In genomic region chr6:6488191-6488590, GRCm38 (mm10) we compare ENCODE assay signal across 21 mouse cellular contexts.
DNase-seq lines count a peak whose midpoint lies in the region; ATAC-seq and TF ChIP-seq lines count a peak whose summit lies in the region.
"Had no signal": no experiment of that assay in that cellular context is flagged by ENCODE, and none has a peak within 500 bp of the region (broad histone marks: within the 10 kb centered on the region; RNA-seq: fewer than 3 reads in every experiment).

No protein-coding gene starts in this region.

- intact Hi-C loops in left cerebral cortex, postnatal 25 days (cut with DNase I), result loop anchor here (5.0 kb wide), 1 partner anchor 176 kb away; no protein-coding TSS in a partner anchor

- no peak for TF ChIP-seq POLR2A in kidney, adult 2 months (IDR thresholded peaks at IDR 0.05; ENCODE audit: low read depth, low read length)

- no peak overlapping the region for H3K4me3 ChIP-seq in kidney, adult 2 months (ENCODE audit: insufficient read depth, low read depth, low read length)
- H3K4me3 ChIP-seq: forebrain, embryonic 13.5 days; heart, adult 2 months; hindbrain, embryonic 10.5 days; liver, embryonic 15.5 days; neural tube, embryonic 12.5 days had no signal

- WGBS in kidney, adult 2 months, result 86% methylated on average over 4 of the region's 4 CpGs

- no peak for ATAC-seq in erythroblast, adult 5-6 weeks (replicated peaks; ENCODE audit: low FRiP score, poor library complexity, severe bottlenecking)
- ATAC-seq: CD4-positive, CD25-positive, alpha-beta regulatory T cell, adult 4 months; forebrain, embryonic 13.5 days had no signal

- no peak overlapping the region for H3K27ac ChIP-seq in kidney, adult 2 months (ENCODE audit: insufficient read depth, low read depth, low read length)
- H3K27ac ChIP-seq: forebrain, embryonic 13.5 days; heart, adult 2 months; hindbrain, embryonic 10.5 days; liver, embryonic 15.5 days; neural tube, embryonic 12.5 days had no signal

- TF ChIP-seq CTCF in kidney, adult 2 months (conservative IDR thresholded peaks at IDR 0.05; ENCODE audit: insufficient read depth, insufficient read length, low read depth, low read length), result no peak

- no peaks in the 10 kb centered on the region for H3K4me1 ChIP-seq in kidney, adult 2 months (ENCODE audit: control insufficient read depth, insufficient read depth, low read length)
- H3K4me1 ChIP-seq: forebrain, embryonic 13.5 days; hindbrain, embryonic 10.5 days; liver, embryonic 15.5 days; neural tube, embryonic 12.5 days had no signal

- peak; percentile 53 to 57 for DNase-seq in right cerebral cortex, adult 2 months (ENCODE audit: low spot score in 2 of 2)
- no peak for DNase-seq in right cerebral cortex, postnatal 14 days
- DNase-seq in layer of hippocampus, adult 9-10 months (ENCODE audit: low spot score), result peak; percentile 6
- peak; percentile 21 to 84 for DNase-seq in left cerebral cortex, postnatal 25 days (ENCODE audit: low spot score in 2 of 2)
- DNase-seq in kidney, adult 2 months, result no peak
- no peak for DNase-seq in gastrocnemius, postnatal 10 days
- DNase-seq: cerebellum, adult 11 months; cerebellum, postnatal 14 days; gastrocnemius, postnatal 14 days; heart, adult 2 months; kidney, adult 18-20 months; kidney, postnatal 25 days; lung, postnatal 10 days; thymus, adult 2 months had no signal

- H3K36me3 ChIP-seq in kidney, adult 2 months (ENCODE audit: control insufficient read depth, insufficient read depth, low read length), result no peaks in the 10 kb centered on the region
- H3K36me3 ChIP-seq: G1E; hindbrain, embryonic 10.5 days; liver, embryonic 15.5 days; neural tube, embryonic 12.5 days had no signal

- H3K27me3 ChIP-seq in kidney, adult 2 months (replicated peaks; ENCODE audit: control insufficient read depth, insufficient read depth, low read length), result no peaks in the 10 kb centered on the region
- H3K27me3 ChIP-seq: forebrain, embryonic 13.5 days; liver, embryonic 15.5 days; neural tube, embryonic 12.5 days had no signal

Comparison
In these comparisons a context has a peak if more than half of its experiments do, and no peak if none do; other contexts are left out.
1. DNase-seq: peak in right cerebral cortex, adult 2 months (2 of 2), layer of hippocampus, adult 9-10 months (single experiment) and left cerebral cortex, postnatal 25 days (2 of 2); none in right cerebral cortex, postnatal 14 days (single experiment), kidney, adult 2 months (single experiment) and gastrocnemius, postnatal 10 days (single experiment).